Mouse (Mus musculus) testis, adult 2 months (tissue): ENCODE measurements around the gene Gm21915. TPM values are rescaled to one million over a fixed set of nuclear protein-coding genes. Genes with fewer than 3 reads are reported as not detected.
A peak's percentile ranks its signal among the peaks of the same experiment; 100 is the strongest.

Experiments used
- H3K27ac ChIP-seq: fragments of 200-500 bp; 2 replicates; pipeline ENCODE4 v1.5.1; 2012; ENCODE audit warnings: low read depth, low read length; ENCODE audit not compliant: control insufficient read depth, insufficient read depth
- H3K27me3 ChIP-seq: fragments of 200-500 bp; 2 replicates; pipeline ENCODE4 v1.6.1; 2012; ENCODE audit warnings: mild to moderate bottlenecking, low read length, moderate library complexity; ENCODE audit not compliant: control insufficient read depth, insufficient read depth
- H3K36me3 ChIP-seq: fragments of 200-500 bp; 2 replicates; pipeline ENCODE4 v1.6.1; 2012; ENCODE audit warnings: mild to moderate bottlenecking, low read length; ENCODE audit not compliant: control insufficient read depth, insufficient read depth
- H3K4me1 ChIP-seq: fragments of 200-500 bp; 2 replicates; pipeline ENCODE4 v1.6.1; 2012; ENCODE audit warnings: low read length; ENCODE audit not compliant: control insufficient read depth, insufficient read depth
- H3K4me3 ChIP-seq: fragments of 200-500 bp; 2 replicates; pipeline ENCODE4 v1.5.1; 2012; ENCODE audit warnings: low read depth, mild to moderate bottlenecking, low read length, moderate library complexity, mixed read lengths; ENCODE audit not compliant: control insufficient read depth
- CTCF ChIP-seq: fragments of 200-500 bp; IDR thresholded peaks from 2 replicates; pipeline ENCODE4 v1.5.1; 2012; ENCODE audit warnings: low read depth, mild to moderate bottlenecking, inconsistent platforms, low read length, moderate library complexity; ENCODE audit not compliant: control insufficient read depth, insufficient read depth, insufficient replicate concordance
- POLR2A ChIP-seq: fragments of 200-500 bp; IDR thresholded peaks from 2 replicates; pipeline ENCODE4 v1.6.1; 2012; ENCODE audit warnings: low read depth, mild to moderate bottlenecking, inconsistent platforms, low read length, moderate library complexity; ENCODE audit not compliant: control insufficient read depth
- polyA plus RNA-seq: library from polyadenylated mRNA; depleted of rRNA; stranded (reverse); fragments of >200 nt; gene quantifications from 2 replicates; pipeline ENCODE4 v1.2.3, GENCODE M21; 2012

Gene Gm21915
- polyA plus RNA-seq, 1 experiment: not detected

DNA sequence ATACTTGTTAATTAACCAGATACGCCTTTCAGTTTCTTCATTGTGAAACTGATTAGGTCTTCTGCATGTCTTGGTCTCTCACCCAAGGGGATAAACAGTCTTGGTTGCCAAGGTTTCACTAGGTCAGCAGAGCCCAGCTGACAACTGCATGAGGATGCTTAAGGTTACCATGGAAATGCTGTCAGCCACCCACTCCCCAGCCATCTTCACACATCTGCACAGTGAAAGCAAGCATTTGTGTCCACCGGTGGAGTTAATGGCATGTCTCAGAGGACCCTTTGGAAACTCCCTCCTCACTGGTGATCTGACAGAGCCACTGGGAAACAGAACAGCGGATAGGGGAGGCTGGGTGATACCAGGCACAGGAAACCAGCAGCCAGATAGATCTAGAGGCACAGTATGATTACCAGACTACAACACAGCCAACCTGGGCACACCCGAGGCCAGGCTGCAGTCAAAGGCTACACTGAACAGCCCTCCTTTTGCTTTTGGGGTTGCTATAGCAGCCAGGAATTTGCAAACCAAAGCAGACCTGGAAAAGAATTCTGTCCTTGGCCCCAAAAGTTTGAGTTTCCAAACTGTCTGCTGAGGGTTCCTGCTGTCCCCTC is 1.0 kb downstream of the Gm21915 start:
- TF ChIP-seq POLR2A: no peak
- no peak overlapping the region for H3K27ac ChIP-seq

DNA sequence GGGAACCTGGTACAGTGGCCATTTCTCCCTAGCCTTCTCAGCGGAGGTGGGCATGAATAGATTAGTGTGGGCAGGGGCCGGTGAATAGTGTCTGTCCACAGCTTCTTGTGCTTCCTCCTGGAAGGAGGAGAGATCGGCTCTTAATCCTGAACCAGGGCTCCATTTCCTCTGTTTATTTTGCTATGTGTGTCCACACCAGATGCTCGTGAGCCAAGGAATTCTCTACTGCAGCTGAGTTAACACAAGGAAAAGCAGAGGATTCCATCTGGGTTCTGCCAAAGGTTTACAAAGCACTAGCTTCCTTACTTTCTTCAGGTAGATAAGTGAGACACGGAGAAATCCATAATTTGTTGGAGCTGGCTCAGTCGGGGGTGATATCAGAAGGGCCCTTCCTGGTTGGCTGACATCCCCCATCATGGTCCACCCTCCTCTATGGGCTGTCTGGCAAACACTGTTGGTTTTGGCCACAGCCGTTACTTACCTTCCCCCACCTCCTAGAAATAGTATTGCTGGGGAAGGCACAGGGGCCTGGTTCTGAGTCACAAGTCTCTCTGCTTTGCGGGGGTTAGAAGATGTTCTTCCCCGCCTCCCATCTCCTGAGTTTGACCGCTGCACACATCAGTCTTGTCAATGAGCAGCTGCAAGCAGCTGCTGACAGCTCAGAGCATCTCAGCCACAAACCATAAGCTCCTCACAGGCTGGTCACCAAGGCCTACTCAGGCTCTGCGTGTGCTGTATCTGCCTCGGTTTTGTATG is 5.0 kb downstream of the Gm21915 start:
- Histone ChIP-seq H3K4me1 (no peaks in the 10 kb centered on the region), H3K27me3 (no peaks in the 10 kb centered on the region), H3K27ac (no peak overlapping the region), H3K36me3 (no peaks in the 10 kb centered on the region), H3K4me3 (no peak overlapping the region)
- TF ChIP-seq POLR2A: no peak
- TF ChIP-seq CTCF: no peak

More for the DNA sequence above, 1.0 kb downstream of the Gm21915 start:
- H3K36me3 ChIP-seq: no peaks in the 10 kb centered on the region
- H3K4me3 ChIP-seq: no peak overlapping the region
- no peaks in the 10 kb centered on the region for H3K4me1 ChIP-seq
- H3K27me3 ChIP-seq: no peaks in the 10 kb centered on the region

- H3K36me3 ChIP-seq: no peaks in the 10 kb centered on the region
- no peaks in the 10 kb centered on the region for H3K27me3 ChIP-seq
- TF ChIP-seq CTCF (no peak), POLR2A (no peak)
- H3K4me3 ChIP-seq: no peak overlapping the region
- no peak overlapping the region for H3K27ac ChIP-seq
- H3K4me1 ChIP-seq: no peaks in the 10 kb centered on the region
Measured at GRCm38 (mm10) chr9:40678653-40679052, 8.2 kb downstream of the Gm21915 start.

DNA sequence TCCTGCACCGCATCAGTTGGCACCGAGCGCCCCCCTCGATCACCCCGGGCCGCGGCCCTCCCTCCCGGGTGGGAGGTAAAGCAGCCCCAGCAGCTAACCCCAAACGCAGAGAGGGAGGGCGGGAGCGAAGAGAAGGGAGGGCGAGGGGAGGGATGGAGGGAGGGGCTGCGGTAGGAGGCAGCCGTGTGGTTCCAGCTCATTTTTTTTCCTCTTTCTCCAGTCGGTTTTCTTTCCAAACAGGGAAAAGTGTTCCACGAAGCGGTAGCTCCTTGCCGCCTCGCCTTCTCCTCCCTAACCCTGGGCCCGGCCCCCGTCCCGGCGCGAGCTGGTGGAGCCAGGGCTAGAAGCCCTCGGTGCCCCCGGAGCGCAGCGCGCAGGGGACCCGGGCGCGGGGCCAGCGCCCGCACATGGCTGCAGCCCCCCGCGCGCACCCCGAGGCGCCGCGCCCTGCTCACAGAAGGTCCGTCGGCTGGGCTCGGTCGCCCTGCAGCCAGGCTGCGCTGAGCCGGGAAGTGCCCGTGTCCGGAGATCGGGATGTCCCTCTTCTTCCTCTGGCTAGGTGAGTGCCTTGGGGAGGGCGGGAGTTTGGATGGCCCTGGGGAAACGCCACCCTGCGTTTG is 15.5 kb downstream of the Gm21915 start, which contains the start of gene Clmp:
TSS of gene Clmp (plus strand) at position 162 of the 620 bp plus-strand sequence.
- H3K27ac ChIP-seq: no peak within 1 kb of the TSS
- H3K4me3 ChIP-seq: peak within 1 kb of the TSS; percentile 26
- H3K27me3 ChIP-seq: no peaks in the 10 kb centered on the region
- no peaks in the 10 kb centered on the region for H3K36me3 ChIP-seq
- TF ChIP-seq POLR2A (no peak), CTCF (no peak)
- peaks cover 10% of the 10 kb centered on the region for H3K4me1 ChIP-seq

DNA sequence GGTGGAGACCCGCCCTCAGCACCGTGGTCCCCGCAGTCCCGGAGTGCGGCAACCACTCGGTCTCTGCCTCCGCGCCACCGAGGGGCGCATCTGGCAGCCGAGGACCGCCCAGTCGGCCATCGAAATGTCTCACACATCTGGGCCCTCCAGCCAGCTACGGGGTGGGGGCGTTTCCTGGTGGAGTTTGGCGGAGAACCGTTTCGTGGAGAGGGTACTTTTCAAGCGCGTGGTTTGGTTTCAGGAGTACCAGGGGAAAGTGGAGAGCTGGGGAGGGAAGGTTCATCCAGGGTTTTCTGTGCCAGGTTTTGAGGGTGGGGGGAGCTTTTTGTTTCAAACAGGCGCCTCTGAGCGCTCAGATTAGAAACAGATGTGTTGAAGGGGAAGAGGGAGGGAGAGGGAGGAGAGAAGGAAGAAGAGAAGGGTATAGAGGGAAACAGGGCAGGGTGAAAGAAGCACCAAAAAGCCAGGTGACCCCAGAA is 16.0 kb downstream of the Gm21915 start:
- Histone ChIP-seq H3K4me3 (peak overlapping the region; percentile 26), H3K27me3 (no peaks in the 10 kb centered on the region), H3K27ac (no peak overlapping the region), H3K4me1 (peaks cover 10% of the 10 kb centered on the region), H3K36me3 (no peaks in the 10 kb centered on the region)
- TF ChIP-seq POLR2A (no peak), CTCF (no peak)

DNA sequence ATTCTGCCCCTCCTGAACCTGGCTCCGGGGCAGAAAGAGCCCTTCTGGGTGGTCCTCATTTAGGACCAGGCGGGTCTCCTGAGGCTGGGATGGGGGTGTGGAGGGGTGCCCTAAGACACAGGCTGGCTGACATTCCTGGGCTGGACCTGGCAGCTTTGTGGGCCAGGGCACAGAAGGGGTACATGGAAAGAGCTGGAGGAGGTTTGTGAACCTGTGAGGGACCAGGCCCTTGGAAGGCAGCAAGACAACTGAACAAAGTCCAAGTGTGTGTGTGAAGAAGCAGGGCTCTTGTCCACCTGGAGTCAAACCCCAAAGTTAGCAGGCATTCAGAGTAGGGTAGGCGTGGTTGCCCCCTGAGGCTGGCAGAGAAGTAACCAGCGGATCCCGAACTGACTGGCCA is 16.6 kb downstream of the Gm21915 start:
- Histone ChIP-seq H3K36me3 (no peaks in the 10 kb centered on the region), H3K4me3 (no peak overlapping the region), H3K4me1 (peaks cover 10% of the 10 kb centered on the region), H3K27ac (no peak overlapping the region), H3K27me3 (no peaks in the 10 kb centered on the region)
- no peak for TF ChIP-seq CTCF
- TF ChIP-seq POLR2A: no peak

DNA sequence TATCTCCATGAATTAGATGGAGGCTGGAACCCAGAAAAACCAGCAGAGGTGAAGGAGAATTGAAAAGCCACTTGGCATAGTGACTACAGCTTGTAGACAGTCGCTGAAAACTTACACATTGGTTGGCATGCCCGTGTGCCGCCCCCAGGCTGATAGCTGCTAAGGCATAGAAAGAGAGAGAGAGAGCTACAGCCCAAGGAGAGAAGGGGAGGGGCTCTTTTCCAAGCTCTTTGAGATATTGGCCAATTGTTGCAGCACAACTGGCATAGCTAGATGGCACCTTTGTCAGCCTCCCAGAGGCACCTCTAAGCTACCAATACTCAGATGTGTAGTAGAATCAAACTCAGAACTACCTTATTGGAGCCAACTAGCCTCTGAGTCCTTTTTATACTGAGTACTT is 17.1 kb downstream of the Gm21915 start:
- Histone ChIP-seq H3K36me3 (no peaks in the 10 kb centered on the region), H3K4me1 (peaks cover 10% of the 10 kb centered on the region), H3K27ac (no peak overlapping the region), H3K27me3 (no peaks in the 10 kb centered on the region), H3K4me3 (no peak overlapping the region)
- TF ChIP-seq POLR2A: no peak
- TF ChIP-seq CTCF: no peak
